Mouse (Mus musculus): Measurements from ENCODE around the gene Nadk. TPM values are rescaled to one million over a fixed set of nuclear protein-coding genes. Genes with fewer than 3 reads are reported as not detected.
A peak's percentile ranks its signal among the peaks of the same experiment; 100 is the strongest.

Gene Nadk
- polyA plus RNA-seq, 1 experiment from 2014 or later = 87.0 TPM

GRCm38 (mm10) chr4:155555464-155555863 is 6.7 kb upstream of the Nadk start:
- no peak for ATAC-seq
- no peaks in the 10 kb centered on the region for H3K27me3 ChIP-seq
- DNase-seq (ENCODE audit: low read depth, low spot score) = no peak
- TF ChIP-seq CTCF (IDR thresholded peaks at IDR 0.05) = no peak
- CTCF ChIA-PET = no interaction called here
- in situ Hi-C loops (cut with MboI; ENCODE audit: low pct_unique_long_range_greater_than_20kb) = no loop called here
- POLR2A ChIA-PET = no interaction called here

DNA sequence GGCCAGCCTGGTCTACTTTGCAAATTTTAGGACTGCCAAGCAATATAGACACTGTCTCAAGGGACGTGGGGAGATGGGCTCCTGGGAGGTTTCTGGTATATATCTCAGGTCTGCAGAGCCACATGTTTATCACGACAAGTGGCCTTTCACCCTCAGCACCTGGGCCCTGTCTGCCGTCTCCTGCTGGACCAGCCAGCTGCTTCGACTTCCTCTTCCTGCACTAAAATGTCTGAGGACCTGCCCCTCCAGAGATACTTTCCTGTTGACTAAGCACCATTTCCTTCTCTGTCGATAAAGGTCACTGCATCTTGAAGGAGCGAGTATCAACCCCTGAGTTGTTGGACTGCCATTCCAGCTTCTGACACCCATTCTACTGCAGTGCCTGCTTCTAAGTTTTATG is 2.7 kb upstream of the Nadk start:
- ATAC-seq (no peak), DNase-seq (ENCODE audit: low read depth, low spot score) (no peak)
- ChIA-PET POLR2A (interaction anchor here (0.7 kb wide), 1 partner anchor 61 kb away, joined by 4 read pairs; no protein-coding TSS in a partner anchor), CTCF (no interaction called here)
- no peak for TF ChIP-seq CTCF (IDR thresholded peaks at IDR 0.05)
- in situ Hi-C loops (cut with MboI; ENCODE audit: low pct_unique_long_range_greater_than_20kb) = no loop called here
- H3K27me3 ChIP-seq = no peaks in the 10 kb centered on the region

GRCm38 (mm10) chr4:155560932-155561331 is 1.2 kb upstream of the Nadk start:
- H3K27me3 ChIP-seq = no peaks in the 10 kb centered on the region
- no peak for TF ChIP-seq CTCF (IDR thresholded peaks at IDR 0.05)
- DNase-seq (ENCODE audit: low read depth, low spot score) = no peak
- in situ Hi-C loops (cut with MboI; ENCODE audit: low pct_unique_long_range_greater_than_20kb) = no loop called here
- no peak for ATAC-seq
- POLR2A ChIA-PET = no interaction called here
- CTCF ChIA-PET = no interaction called here

GRCm38 (mm10) chr4:155562725-155563399 is 684 bp downstream of the Nadk start:
- no peak for DNase-seq (ENCODE audit: low read depth, low spot score)
- in situ Hi-C loops (cut with MboI; ENCODE audit: low pct_unique_long_range_greater_than_20kb) = no loop called here

GRCm38 (mm10) chr4:155563400-155564231 is 1.4 kb downstream of the Nadk start:
- POLR2A ChIA-PET = no interaction called here
- ATAC-seq = peak; percentile 77
- in situ Hi-C loops (cut with MboI; ENCODE audit: low pct_unique_long_range_greater_than_20kb) = no loop called here
- no peaks in the 10 kb centered on the region for H3K27me3 ChIP-seq
- CTCF ChIA-PET = no interaction called here
- DNase-seq (ENCODE audit: low read depth, low spot score) = peak; percentile 73
- peak; percentile 88 for TF ChIP-seq CTCF (IDR thresholded peaks at IDR 0.05)

More at GRCm38 (mm10) chr4:155562725-155563399, 684 bp downstream of the Nadk start:
- no peak for ATAC-seq
- CTCF ChIA-PET = interaction anchor here (1.2 kb wide), 1 partner anchor 82 kb away, joined by 5 read pairs; no protein-coding TSS in a partner anchor
- no peak for TF ChIP-seq CTCF (IDR thresholded peaks at IDR 0.05)
- H3K27me3 ChIP-seq = no peaks in the 10 kb centered on the region
- POLR2A ChIA-PET = interaction anchor here (0.7 kb wide), 1 partner anchor 569 kb away, joined by 4 read pairs; no protein-coding TSS in a partner anchor

- ATAC-seq = no peak
- POLR2A ChIA-PET = interaction anchor here (0.6 kb wide), 1 partner anchor 450 kb away, joined by 3 read pairs; no protein-coding TSS in a partner anchor
- DNase-seq (ENCODE audit: low read depth, low spot score) = no peak
- no peak for TF ChIP-seq CTCF (IDR thresholded peaks at IDR 0.05)
- CTCF ChIA-PET = interaction anchor here (1.4 to 1.5 kb wide), 2 partner anchors 9 to 15 kb away, joined by 3 to 5 read pairs; no protein-coding TSS in a partner anchor
- H3K27me3 ChIP-seq = no peaks in the 10 kb centered on the region
- in situ Hi-C loops (cut with MboI; ENCODE audit: low pct_unique_long_range_greater_than_20kb) = loop anchor here (5.0 kb wide), 2 partner anchors 82 to 197 kb away; no protein-coding TSS in a partner anchor
Observed at GRCm38 (mm10) chr4:155564315-155565069, 2.3 kb downstream of the Nadk start.

- DNase-seq (ENCODE audit: low read depth, low spot score) (no peak), ATAC-seq (no peak)
- ChIA-PET POLR2A (no interaction called here), CTCF (interaction anchor here (0.6 kb wide), 1 partner anchor 14 kb away, joined by 3 read pairs; no protein-coding TSS in a partner anchor)
- in situ Hi-C loops (cut with MboI; ENCODE audit: low pct_unique_long_range_greater_than_20kb) = loop anchor here (5.0 kb wide), 2 partner anchors 84 to 199 kb away; no protein-coding TSS in a partner anchor
- no peaks in the 10 kb centered on the region for H3K27me3 ChIP-seq
- TF ChIP-seq CTCF (IDR thresholded peaks at IDR 0.05) = no peak
Observed at GRCm38 (mm10) chr4:155566555-155566954, 4.4 kb downstream of the Nadk start.

- CTCF ChIA-PET = no interaction called here
- peak; percentile 70 for TF ChIP-seq CTCF (IDR thresholded peaks at IDR 0.05)
- no peak for ATAC-seq
- H3K27me3 ChIP-seq = no peaks in the 10 kb centered on the region
- POLR2A ChIA-PET = no interaction called here
- in situ Hi-C loops (cut with MboI; ENCODE audit: low pct_unique_long_range_greater_than_20kb) = loop anchor here (5.0 kb wide), 2 partner anchors 86 to 201 kb away; no protein-coding TSS in a partner anchor
- no peak for DNase-seq (ENCODE audit: low read depth, low spot score)
Observed at GRCm38 (mm10) chr4:155568170-155568569, 6.0 kb downstream of the Nadk start.

- POLR2A ChIA-PET = no interaction called here
Observed at GRCm38 (mm10) chr4:155568632-155569370, 6.6 kb downstream of the Nadk start.

More at GRCm38 (mm10) chr4:155568632-155569370, 6.6 kb downstream of the Nadk start:
- in situ Hi-C loops (cut with MboI; ENCODE audit: low pct_unique_long_range_greater_than_20kb) = loop anchor here (5.0 kb wide), 2 partner anchors 86 to 202 kb away; no protein-coding TSS in a partner anchor
- peak; percentile 21 for TF ChIP-seq CTCF (IDR thresholded peaks at IDR 0.05)
- no peaks in the 10 kb centered on the region for H3K27me3 ChIP-seq
- ATAC-seq (no peak), DNase-seq (ENCODE audit: low read depth, low spot score) (no peak)
- CTCF ChIA-PET = no interaction called here

All from Patski (cell line).